Mouse (Mus musculus) CH12.LX (cell line): Measurements from ENCODE around the gene Myzap.

ENCODE experiments used
- CHD2 ChIP-seq: IDR thresholded peaks from 2 replicates; pipeline ENCODE4 v1.6.1; 2011; ENCODE audit warnings: low read length, improper control_type of control experiment
- CTCF ChIP-seq, 2 experiments: IDR thresholded peaks in 1 of 2; conservative IDR thresholded peaks in 1 of 2; 2 replicates each; pipeline ENCODE4 v1.5.1; 2011 to 2012; ENCODE audit warnings: low read depth in 2 of 2, low read length in 2 of 2, improper control_type of control experiment in 1 of 2, inconsistent platforms in 1 of 2, mild to moderate bottlenecking in 1 of 2, moderate library complexity in 1 of 2
- MYC ChIP-seq: IDR thresholded peaks from 2 replicates; pipeline ENCODE4 v1.6.1; 2011; ENCODE audit warnings: low read depth, mild to moderate bottlenecking, improper control_type of control experiment, low read length
- POLR2A ChIP-seq: IDR thresholded peaks from 2 replicates; pipeline ENCODE4 v1.6.1; 2011; ENCODE audit warnings: low read depth, mild to moderate bottlenecking, improper control_type of control experiment, low read length
- POLR2AphosphoS2 ChIP-seq: IDR thresholded peaks from 2 replicates; pipeline ENCODE4 v1.6.1; 2011; ENCODE audit warnings: low read depth, low read length, improper control_type of control experiment
- TCF12 ChIP-seq: IDR thresholded peaks from 2 replicates; pipeline ENCODE4 v1.6.1; 2014; ENCODE audit warnings: low read depth, mild to moderate bottlenecking, inconsistent platforms, low read length, improper control_type of control experiment

- TF ChIP-seq CTCF (conservative IDR thresholded peaks at IDR 0.05 in 1 of 2, IDR thresholded peaks at IDR 0.05 in 1 of 2; ENCODE audit: low read depth in 2 of 2, low read length in 2 of 2), result no peak
- no peak for TF ChIP-seq POLR2A
- TF ChIP-seq CHD2, result no peak
- TF ChIP-seq MYC, result no peak
- TF ChIP-seq TCF12, result no peak
- TF ChIP-seq POLR2AphosphoS2, result no peak
Observed at GRCm38 (mm10) chr9:71557737-71558136, 34.4 kb downstream of the Myzap start.
